Comparison of ENCODE assay signal across 8 mouse cellular contexts in genomic region chr12:85545718-85546117, GRCm38 (mm10). TPM values are rescaled to one million over a fixed set of nuclear protein-coding genes. Genes with fewer than 3 reads are reported as not detected.
DNase-seq lines count a peak whose midpoint lies in the region; ATAC-seq and TF ChIP-seq lines count a peak whose summit lies in the region.
"Had no signal": no experiment of that assay in that cellular context is flagged by ENCODE, and none has a peak within 500 bp of the region (broad histone marks: within the 10 kb centered on the region; RNA-seq: fewer than 3 reads in every experiment).

No protein-coding gene starts in this region.

- peak overlapping the region; percentile 32 for H3K4me2 ChIP-seq in liver, postnatal 0 days (ENCODE audit: low read depth, low read length)
- H3K4me2 ChIP-seq in liver, embryonic 12.5 days: no peak overlapping the region
- no peak overlapping the region for H3K4me2 ChIP-seq in limb, embryonic 13.5 days (replicated peaks)
- H3K4me2 ChIP-seq in kidney, embryonic 15.5 days: no peak overlapping the region

- no peaks in the 10 kb centered on the region for H3K9me3 ChIP-seq in liver, postnatal 0 days (ENCODE audit: low read length)
- no peaks in the 10 kb centered on the region for H3K9me3 ChIP-seq in liver, embryonic 12.5 days (replicated peaks)
- H3K9me3 ChIP-seq in limb, embryonic 13.5 days: no peaks in the 10 kb centered on the region; the same call in 1 of the 2 replicates
- H3K9me3 ChIP-seq in kidney, embryonic 15.5 days (replicated peaks): no peaks in the 10 kb centered on the region

- H3K27me3 ChIP-seq in liver, postnatal 0 days (ENCODE audit: insufficient read depth, low read length): no peaks in the 10 kb centered on the region
- no peaks in the 10 kb centered on the region; the same call in 1 of the 2 replicates for H3K27me3 ChIP-seq in liver, embryonic 12.5 days (replicated peaks)
- H3K27me3 ChIP-seq in limb, embryonic 13.5 days: no peaks in the 10 kb centered on the region
- H3K27me3 ChIP-seq in kidney, embryonic 15.5 days: 0 out of 2 replicates have a peak, but pooled peaks cover 2% of the 10 kb centered on the region

- peak; percentile 38 for DNase-seq in liver, postnatal 0 days
- DNase-seq in thymus, postnatal 25 days: peak; percentile 79
- no peak for DNase-seq in testis, postnatal 14 days (ENCODE audit: low spot score)
- DNase-seq: left cerebral cortex, postnatal 4 days had no signal

- no peak overlapping the region for H3K4me3 ChIP-seq in liver, postnatal 0 days (ENCODE audit: low read depth, low read length)
- H3K4me3 ChIP-seq in liver, embryonic 12.5 days: no peak overlapping the region
- H3K4me3 ChIP-seq in limb, embryonic 13.5 days: no peak overlapping the region
- no peak overlapping the region for H3K4me3 ChIP-seq in kidney, embryonic 15.5 days (replicated peaks)

- TF ChIP-seq CTCF in liver, postnatal 0 days (IDR thresholded peaks at IDR 0.05; ENCODE audit: low read depth): no peak

- 33% methylated on average over 10 of the region's 10 CpGs for WGBS in liver, postnatal 0 days (ENCODE audit: insufficient replicate concordance)
- WGBS in liver, embryonic 12.5 days (ENCODE audit: insufficient replicate concordance): 39% methylated on average over 10 of the region's 10 CpGs
- 72% methylated on average over 10 of the region's 10 CpGs for WGBS in limb, embryonic 13.5 days
- 40% methylated on average over 10 of the region's 10 CpGs for WGBS in kidney, embryonic 15.5 days

- H3K36me3 ChIP-seq in liver, postnatal 0 days (replicated peaks; ENCODE audit: insufficient read depth, low read length): no peaks in the 10 kb centered on the region
- no peaks in the 10 kb centered on the region for H3K36me3 ChIP-seq in liver, embryonic 12.5 days
- H3K36me3 ChIP-seq in limb, embryonic 13.5 days: no peaks in the 10 kb centered on the region
- no peaks in the 10 kb centered on the region for H3K36me3 ChIP-seq in kidney, embryonic 15.5 days

- no peaks in the 10 kb centered on the region; the same call in 1 of the 2 replicates for H3K4me1 ChIP-seq in liver, postnatal 0 days (ENCODE audit: insufficient read depth)
- no peaks in the 10 kb centered on the region for H3K4me1 ChIP-seq in liver, embryonic 12.5 days
- H3K4me1 ChIP-seq in limb, embryonic 13.5 days: peaks cover 56% of the 10 kb centered on the region
- peaks cover 19% of the 10 kb centered on the region for H3K4me1 ChIP-seq in kidney, embryonic 15.5 days

- no peak for TF ChIP-seq EP300 in liver, postnatal 0 days (IDR thresholded peaks at IDR 0.05; ENCODE audit: low read depth)

- peak overlapping the region; percentile 44; the same call in 1 of the 2 replicates for H3K27ac ChIP-seq in liver, postnatal 0 days (ENCODE audit: low read depth)
- no peak overlapping the region for H3K27ac ChIP-seq in liver, embryonic 12.5 days
- peak overlapping the region; percentile 35; the same call in 1 of the 2 replicates for H3K27ac ChIP-seq in limb, embryonic 13.5 days
- no peak overlapping the region for H3K27ac ChIP-seq in kidney, embryonic 15.5 days

- ATAC-seq in liver, postnatal 0 days: peak; percentile 44; the same call in 1 of the 2 replicates
- no peak for ATAC-seq in liver, embryonic 12.5 days
- peak; percentile 57 for ATAC-seq in activated CD4-positive, CD25-positive, alpha-beta regulatory T cell, adult 4 months
- ATAC-seq in limb, embryonic 13.5 days (ENCODE audit: low FRiP score, low read depth): no peak
- ATAC-seq in kidney, embryonic 15.5 days (replicated peaks; ENCODE audit: low FRiP score): no peak

- no peak overlapping the region for H3K9ac ChIP-seq in liver, postnatal 0 days (replicated peaks)
- H3K9ac ChIP-seq in liver, embryonic 12.5 days: no peak overlapping the region
- no peak overlapping the region for H3K9ac ChIP-seq in limb, embryonic 13.5 days
- H3K9ac ChIP-seq in kidney, embryonic 15.5 days: no peak overlapping the region

RNA-seq across cellular contexts. Expression of gene Jdp2, which starts 53.1 kb away (rescaled TPM):
- 0.25 and 0.33 TPM in 2 replicates for polyA plus RNA-seq in liver, postnatal 0 days (2015; fragmentation: Nextera tagmentation; extraction: Ambion mirVana)
- 0.17 and 0.25 TPM in 2 replicates for polyA plus RNA-seq in liver, embryonic 12.5 days (2016; fragmentation: Nextera tagmentation; extraction: Ambion mirVana)
- polyA plus RNA-seq in activated CD4-positive, CD25-positive, alpha-beta regulatory T cell, adult 4 months (2017; shearing (Covaris generic)): not detected
- 0.89 and 1.2 TPM in 2 replicates for polyA plus RNA-seq in limb, embryonic 13.5 days (2015; fragmentation: Nextera tagmentation; extraction: Ambion mirVana)
- polyA plus RNA-seq in kidney, embryonic 15.5 days (2015; fragmentation: Nextera tagmentation; extraction: Ambion mirVana): 0.41 and 0.61 TPM in 2 replicates

Comparison
In these comparisons a context has a peak if more than half of its experiments do, and no peak if none do; other contexts are left out.
1. ATAC-seq: peak in liver, postnatal 0 days (single experiment) and activated CD4-positive, CD25-positive, alpha-beta regulatory T cell, adult 4 months (single experiment); none in liver, embryonic 12.5 days (single experiment), limb, embryonic 13.5 days (single experiment) and kidney, embryonic 15.5 days (single experiment).
2. H3K27ac ChIP-seq: peak in liver, postnatal 0 days (single experiment) and limb, embryonic 13.5 days (single experiment); none in liver, embryonic 12.5 days (single experiment) and kidney, embryonic 15.5 days (single experiment).